Mouse (Mus musculus) forebrain, embryonic 15.5 days (tissue): Measurements from ENCODE around the gene Fam178b. TPM values are rescaled to one million over a fixed set of nuclear protein-coding genes. Genes with fewer than 3 reads are reported as not detected.

Source experiments
- ATAC-seq: fragments of 200-750 bp; cut with Nextera tagmentation; replicated peaks from 2 replicates; pipeline ENCODE4 v1.8.0; 2017; ENCODE audit warnings: mild to moderate bottlenecking, moderate TSS enrichment, moderate library complexity
- H3K27ac ChIP-seq: fragments of 300-500 bp; sonication (generic); replicated peaks from 2 replicates; pipeline ENCODE4 v1.5.1; 2015; ENCODE audit warnings: mild to moderate bottlenecking, inconsistent platforms
- H3K27me3 ChIP-seq: fragments of 300-500 bp; sonication (generic); 2 replicates; pipeline ENCODE4 v1.6.1; 2015; ENCODE audit warnings: inconsistent platforms
- H3K36me3 ChIP-seq: fragments of 300-500 bp; sonication (generic); 2 replicates; pipeline ENCODE4 v1.6.1; 2015; ENCODE audit warnings: mild to moderate bottlenecking, inconsistent platforms
- H3K4me1 ChIP-seq: fragments of 300-500 bp; sonication (generic); 2 replicates; pipeline ENCODE4 v1.6.1; 2015; ENCODE audit warnings: inconsistent platforms
- H3K4me2 ChIP-seq: fragments of 300-500 bp; sonication (generic); replicated peaks from 2 replicates; pipeline ENCODE4 v1.6.1; 2015; ENCODE audit warnings: mild to moderate bottlenecking, inconsistent platforms
- H3K4me3 ChIP-seq: fragments of 300-500 bp; sonication (generic); 2 replicates; pipeline ENCODE4 v1.5.1; 2015; ENCODE audit warnings: mild to moderate bottlenecking, inconsistent platforms
- H3K9ac ChIP-seq: fragments of 300-500 bp; sonication (generic); replicated peaks from 2 replicates; pipeline ENCODE4 v1.6.1; 2015; ENCODE audit warnings: mild to moderate bottlenecking, inconsistent platforms
- H3K9me3 ChIP-seq: fragments of 300-500 bp; sonication (generic); 2 replicates; pipeline ENCODE4 v1.6.1; 2016; ENCODE audit warnings: inconsistent platforms
- WGBS: fragments of 180-500 bp; shearing (Covaris S2); methylation state at CpG from one replicate; pipeline ENCODE4 v1.1.7; 2015; ENCODE audit warnings: mixed read lengths; 5-methylcytosine and 5-hydroxymethylcytosine counted together
- polyA plus RNA-seq: library from polyadenylated mRNA; unstranded; fragments of >200 nt; fragmentation: Nextera tagmentation; extraction: Ambion mirVana; gene quantifications from 2 replicates; pipeline ENCODE4 v1.2.1, GENCODE M21; 2015

Gene Fam178b
- polyA plus RNA-seq, 1 experiment from 2014 or later = not detected

- H3K4me3 ChIP-seq = no peak overlapping the region
- no peaks in the 10 kb centered on the region for H3K36me3 ChIP-seq
- H3K4me2 ChIP-seq = no peak overlapping the region
- 86% methylated on average over 10 of the region's 10 CpGs for WGBS
- H3K4me1 ChIP-seq = peaks cover 15% of the 10 kb centered on the region
- no peaks in the 10 kb centered on the region for H3K9me3 ChIP-seq
- no peak overlapping the region for H3K9ac ChIP-seq
- no peak for ATAC-seq
- H3K27ac ChIP-seq = no peak overlapping the region
- H3K27me3 ChIP-seq = no peaks in the 10 kb centered on the region
These were observed 69.5 kb downstream of the Fam178b start for GRCm38 (mm10) chr1:36613374-36613895.

GRCm38 (mm10) chr1:36612362-36612761 lies 70.6 kb downstream of the Fam178b start:
- peaks cover 15% of the 10 kb centered on the region for H3K4me1 ChIP-seq
- no peak overlapping the region for H3K27ac ChIP-seq
- no peak for ATAC-seq
- 76% methylated on average over 6 of the region's 6 CpGs for WGBS
- H3K4me2 ChIP-seq = no peak overlapping the region
- no peaks in the 10 kb centered on the region for H3K27me3 ChIP-seq
- H3K4me3 ChIP-seq = no peak overlapping the region
- no peaks in the 10 kb centered on the region for H3K36me3 ChIP-seq
- H3K9me3 ChIP-seq = no peaks in the 10 kb centered on the region
- H3K9ac ChIP-seq = no peak overlapping the region

GRCm38 (mm10) chr1:36611449-36612123 lies 71.4 kb downstream of the Fam178b start:
- Histone ChIP-seq H3K36me3 (no peaks in the 10 kb centered on the region), H3K4me2 (no peak overlapping the region), H3K9me3 (no peaks in the 10 kb centered on the region), H3K27me3 (no peaks in the 10 kb centered on the region), H3K4me1 (peaks cover 23% of the 10 kb centered on the region), H3K4me3 (no peak overlapping the region), H3K9ac (no peak overlapping the region), H3K27ac (no peak overlapping the region)
- WGBS = 65% methylated on average over 13 of the region's 13 CpGs
- no peak for ATAC-seq

GRCm38 (mm10) chr1:36608211-36608610 lies 74.8 kb downstream of the Fam178b start:
- H3K27me3 ChIP-seq = no peaks in the 10 kb centered on the region
- no peak overlapping the region for H3K9ac ChIP-seq
- H3K27ac ChIP-seq = no peak overlapping the region
- ATAC-seq = no peak
- no peak overlapping the region for H3K4me2 ChIP-seq
- peaks cover 28% of the 10 kb centered on the region for H3K4me1 ChIP-seq
- WGBS = 77% methylated on average over 4 of the region's 4 CpGs
- no peaks in the 10 kb centered on the region for H3K36me3 ChIP-seq
- H3K9me3 ChIP-seq = no peaks in the 10 kb centered on the region
- H3K4me3 ChIP-seq = no peak overlapping the region

- peaks cover 32% of the 10 kb centered on the region for H3K4me1 ChIP-seq
- H3K27me3 ChIP-seq = no peaks in the 10 kb centered on the region
- peak overlapping the region; percentile 59 for H3K27ac ChIP-seq
- no peaks in the 10 kb centered on the region for H3K9me3 ChIP-seq
- no peak overlapping the region for H3K9ac ChIP-seq
- ATAC-seq = peak; percentile 51; the same call in 1 of the 2 replicates
- H3K4me2 ChIP-seq = no peak overlapping the region
- H3K36me3 ChIP-seq = no peaks in the 10 kb centered on the region
- no peak overlapping the region for H3K4me3 ChIP-seq
- 39% methylated on average over 7 of the region's 7 CpGs for WGBS
These were observed 76.0 kb downstream of the Fam178b start for GRCm38 (mm10) chr1:36606951-36607350.

GRCm38 (mm10) chr1:36604254-36605156 lies 78.5 kb downstream of the Fam178b start:
- ATAC-seq = no peak
- Histone ChIP-seq H3K36me3 (no peaks in the 10 kb centered on the region), H3K27ac (no peak overlapping the region), H3K9ac (no peak overlapping the region), H3K4me2 (no peak overlapping the region), H3K9me3 (no peaks in the 10 kb centered on the region), H3K27me3 (no peaks in the 10 kb centered on the region), H3K4me1 (peaks cover 23% of the 10 kb centered on the region), H3K4me3 (no peak overlapping the region)
- WGBS = 81% methylated on average over 12 of the region's 12 CpGs

- Histone ChIP-seq H3K27ac (peak overlapping the region; percentile 71), H3K4me1 (peaks cover 23% of the 10 kb centered on the region), H3K4me2 (no peak overlapping the region), H3K9me3 (no peaks in the 10 kb centered on the region), H3K27me3 (no peaks in the 10 kb centered on the region), H3K4me3 (no peak overlapping the region), H3K9ac (no peak overlapping the region), H3K36me3 (no peaks in the 10 kb centered on the region)
- peak; percentile 73 for ATAC-seq
- WGBS = 39% methylated on average over 9 of the region's 9 CpGs
These were observed 79.6 kb downstream of the Fam178b start for GRCm38 (mm10) chr1:36603361-36603760.

GRCm38 (mm10) chr1:36602271-36602670 lies 80.7 kb downstream of the Fam178b start:
- ATAC-seq = no peak
- WGBS = 77% methylated on average over 4 of the region's 4 CpGs
- H3K27me3 ChIP-seq = no peaks in the 10 kb centered on the region
- H3K4me2 ChIP-seq = no peak overlapping the region
- H3K4me1 ChIP-seq = peaks cover 22% of the 10 kb centered on the region
- no peaks in the 10 kb centered on the region for H3K9me3 ChIP-seq
- H3K9ac ChIP-seq = no peak overlapping the region
- H3K4me3 ChIP-seq = no peak overlapping the region
- no peak overlapping the region for H3K27ac ChIP-seq
- no peaks in the 10 kb centered on the region for H3K36me3 ChIP-seq

- no peaks in the 10 kb centered on the region for H3K27me3 ChIP-seq
- WGBS = 67% methylated on average over 2 of the region's 2 CpGs
- H3K27ac ChIP-seq = no peak overlapping the region
- H3K9me3 ChIP-seq = no peaks in the 10 kb centered on the region
- peaks cover 17% of the 10 kb centered on the region for H3K4me1 ChIP-seq
- no peaks in the 10 kb centered on the region for H3K36me3 ChIP-seq
- H3K9ac ChIP-seq = no peak overlapping the region
- H3K4me3 ChIP-seq = no peak overlapping the region
- ATAC-seq = no peak
- no peak overlapping the region for H3K4me2 ChIP-seq
These were observed 84.6 kb downstream of the Fam178b start for GRCm38 (mm10) chr1:36598411-36598810.

- peak; percentile 80 for ATAC-seq
- 11% methylated on average over 4 of the region's 4 CpGs for WGBS
- no peak overlapping the region for H3K4me2 ChIP-seq
These were observed 86.9 kb downstream of the Fam178b start for GRCm38 (mm10) chr1:36596114-36596513.

GRCm38 (mm10) chr1:36595167-36595931 lies 87.6 kb downstream of the Fam178b start:
- Histone ChIP-seq H3K36me3 (no peaks in the 10 kb centered on the region), H3K4me1 (peaks cover 11% of the 10 kb centered on the region), H3K4me3 (no peak overlapping the region), H3K27me3 (no peaks in the 10 kb centered on the region), H3K9ac (no peak overlapping the region), H3K4me2 (no peak overlapping the region), H3K9me3 (no peaks in the 10 kb centered on the region), H3K27ac (peak overlapping the region; percentile 56; the same call in 1 of the 2 replicates)
- 68% methylated on average over 10 of the region's 10 CpGs for WGBS
- peak; percentile 49; the same call in 1 of the 2 replicates for ATAC-seq

More at GRCm38 (mm10) chr1:36596114-36596513, 86.9 kb downstream of the Fam178b start:
- Histone ChIP-seq H3K9me3 (no peaks in the 10 kb centered on the region), H3K4me3 (no peak overlapping the region), H3K27ac (peak overlapping the region; percentile 56), H3K9ac (no peak overlapping the region), H3K27me3 (no peaks in the 10 kb centered on the region), H3K36me3 (no peaks in the 10 kb centered on the region), H3K4me1 (peaks cover 11% of the 10 kb centered on the region)
